ENCODE assay signal across 14 mouse cellular contexts in the genomic region with DNA sequence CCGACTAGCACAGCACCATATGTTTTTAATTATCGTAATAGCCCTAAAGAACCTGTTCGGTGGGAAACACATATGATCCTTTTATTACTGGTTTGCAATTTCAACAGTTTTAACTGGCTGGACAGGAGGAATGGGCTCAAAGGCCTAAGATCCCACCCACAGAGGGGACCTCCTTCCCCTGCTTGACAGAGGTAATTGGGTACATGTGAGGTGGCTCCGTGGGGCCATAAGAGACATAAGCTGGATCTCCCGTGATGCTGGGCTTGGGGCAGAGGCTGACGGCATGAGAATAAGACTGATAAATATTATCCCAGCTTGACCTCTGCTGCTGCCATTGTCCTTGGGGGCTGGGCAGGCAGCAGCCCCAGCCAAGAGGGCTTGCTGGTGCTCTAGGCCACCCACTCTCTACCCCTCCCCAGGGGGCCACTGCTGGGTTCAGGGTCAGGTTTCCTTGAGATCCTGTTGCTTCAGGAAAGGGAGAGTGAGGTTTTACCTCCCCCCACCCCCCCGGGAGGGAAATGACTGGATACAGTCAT.
DNase-seq lines count a peak whose midpoint lies in the region; ATAC-seq and TF ChIP-seq lines count a peak whose summit lies in the region.
"Had no signal": no experiment of that assay in that cellular context is flagged by ENCODE, and none has a peak within 500 bp of the region (broad histone marks: within the 10 kb centered on the region; RNA-seq: fewer than 3 reads in every experiment).

No protein-coding gene starts in this region.

- H3K36me3 ChIP-seq in forebrain, embryonic 10.5 days (replicated peaks), result no peaks in the 10 kb centered on the region
- H3K36me3 ChIP-seq in forebrain, embryonic 15.5 days, result no peaks in the 10 kb centered on the region
- H3K36me3 ChIP-seq in embryonic facial prominence, embryonic 13.5 days, result no peaks in the 10 kb centered on the region
- no peaks in the 10 kb centered on the region for H3K36me3 ChIP-seq in limb, embryonic 15.5 days
- H3K36me3 ChIP-seq: midbrain, embryonic 15.5 days had no signal

- no peak for TF ChIP-seq POLR2A in cerebellum, adult 2 months (IDR thresholded peaks at IDR 0.05; ENCODE audit: borderline replicate concordance, insufficient read depth, low read length)

- 56% methylated on average over 7 of the region's 7 CpGs for WGBS in forebrain, embryonic 10.5 days
- WGBS in forebrain, embryonic 15.5 days, result 60% methylated on average over 7 of the region's 7 CpGs
- 9% methylated on average over 7 of the region's 7 CpGs for WGBS in embryonic facial prominence, embryonic 13.5 days
- 12% methylated on average over 7 of the region's 7 CpGs for WGBS in limb, embryonic 15.5 days
- WGBS in cerebellum, adult 2 months, result 75% methylated on average over 7 of the region's 7 CpGs

- no peaks in the 10 kb centered on the region for H3K9me3 ChIP-seq in forebrain, embryonic 10.5 days
- no peaks in the 10 kb centered on the region for H3K9me3 ChIP-seq in forebrain, embryonic 15.5 days
- no peaks in the 10 kb centered on the region for H3K9me3 ChIP-seq in embryonic facial prominence, embryonic 13.5 days
- H3K9me3 ChIP-seq in limb, embryonic 15.5 days, result no peaks in the 10 kb centered on the region
- H3K9me3 ChIP-seq: midbrain, embryonic 15.5 days had no signal

- H3K27ac ChIP-seq in forebrain, embryonic 10.5 days, result peak overlapping the region; percentile 59
- no peak overlapping the region for H3K27ac ChIP-seq in forebrain, embryonic 15.5 days (replicated peaks)
- H3K27ac ChIP-seq in embryonic facial prominence, embryonic 13.5 days, result no peak overlapping the region
- H3K27ac ChIP-seq in limb, embryonic 15.5 days, result no peak overlapping the region
- no peak overlapping the region for H3K27ac ChIP-seq in cerebellum, adult 2 months (ENCODE audit: insufficient read depth, low read length)
- H3K27ac ChIP-seq: midbrain, embryonic 15.5 days had no signal

- H3K27me3 ChIP-seq in forebrain, embryonic 10.5 days (ENCODE audit: poor library complexity, severe bottlenecking), result no peaks in the 10 kb centered on the region
- no peaks in the 10 kb centered on the region for H3K27me3 ChIP-seq in forebrain, embryonic 15.5 days
- peaks cover 43% of the 10 kb centered on the region for H3K27me3 ChIP-seq in embryonic facial prominence, embryonic 13.5 days
- H3K27me3 ChIP-seq in limb, embryonic 15.5 days, result 0 out of 2 replicates have a peak, but pooled peaks cover 33% of the 10 kb centered on the region
- no peaks in the 10 kb centered on the region for H3K27me3 ChIP-seq in cerebellum, adult 2 months (ENCODE audit: control insufficient read depth, insufficient read depth, low read length)
- H3K27me3 ChIP-seq: midbrain, embryonic 15.5 days had no signal

- peaks cover 43% of the 10 kb centered on the region for H3K4me1 ChIP-seq in forebrain, embryonic 10.5 days
- no peaks in the 10 kb centered on the region for H3K4me1 ChIP-seq in forebrain, embryonic 15.5 days
- H3K4me1 ChIP-seq in embryonic facial prominence, embryonic 13.5 days, result peaks cover 17% of the 10 kb centered on the region
- peaks cover 9% of the 10 kb centered on the region for H3K4me1 ChIP-seq in limb, embryonic 15.5 days
- no peaks in the 10 kb centered on the region for H3K4me1 ChIP-seq in cerebellum, adult 2 months (ENCODE audit: control insufficient read depth, insufficient read depth, low read length)
- H3K4me1 ChIP-seq: midbrain, embryonic 15.5 days had no signal

- H3K4me2 ChIP-seq in forebrain, embryonic 15.5 days (replicated peaks), result no peak overlapping the region
- peak overlapping the region; percentile 39 for H3K4me2 ChIP-seq in embryonic facial prominence, embryonic 13.5 days
- 0 out of 2 replicates have a peak overlapping the region, but pooled peaks have one; percentile 5 for H3K4me2 ChIP-seq in limb, embryonic 15.5 days
- H3K4me2 ChIP-seq: midbrain, embryonic 15.5 days had no signal

- H3K9ac ChIP-seq in forebrain, embryonic 15.5 days (replicated peaks), result no peak overlapping the region
- no peak overlapping the region for H3K9ac ChIP-seq in embryonic facial prominence, embryonic 13.5 days
- no peak overlapping the region for H3K9ac ChIP-seq in limb, embryonic 15.5 days
- H3K9ac ChIP-seq: liver, postnatal 0 days; midbrain, embryonic 15.5 days had no signal

- H3K4me3 ChIP-seq in forebrain, embryonic 10.5 days, result no peak overlapping the region
- H3K4me3 ChIP-seq in forebrain, embryonic 15.5 days, result no peak overlapping the region
- no peak overlapping the region for H3K4me3 ChIP-seq in embryonic facial prominence, embryonic 13.5 days
- H3K4me3 ChIP-seq in limb, embryonic 15.5 days, result no peak overlapping the region
- H3K4me3 ChIP-seq in cerebellum, adult 2 months (replicated peaks; ENCODE audit: insufficient read depth, low read depth, low read length), result no peak overlapping the region
- H3K4me3 ChIP-seq: midbrain, embryonic 15.5 days had no signal

- peak; percentile 30 for DNase-seq in forebrain, embryonic 10.5 days (ENCODE audit: extremely low spot score, low spot score)
- peak; percentile 51 for DNase-seq in ZHBTc4 (ENCODE audit: low read depth, low spot score)
- DNase-seq in cerebellum, adult 2 months, result no peak
- no peak for DNase-seq in right cerebral cortex, adult 2 months (ENCODE audit: low spot score in 2 of 2)
- DNase-seq in urinary bladder, postnatal 36 days (ENCODE audit: low spot score in 2 of 2), result no peak
- DNase-seq: adrenal gland, adult 8-10 months; cerebellum, postnatal 10 days; kidney, adult 9 months; liver, postnatal 0 days; lung, postnatal 4 days had no signal

- TF ChIP-seq CTCF in cerebellum, adult 2 months (IDR thresholded peaks at IDR 0.05; ENCODE audit: borderline replicate concordance, insufficient read depth, low read depth, low read length), result no peak

- no peak for ATAC-seq in forebrain, embryonic 15.5 days (replicated peaks)
- no peak for ATAC-seq in embryonic facial prominence, embryonic 13.5 days (ENCODE audit: insufficient number of reproducible peaks, insufficient read depth, low FRiP score, low TSS enrichment, low read depth)
- ATAC-seq in limb, embryonic 15.5 days (ENCODE audit: insufficient number of reproducible peaks, low FRiP score, low TSS enrichment, low read depth), result peak; percentile 21; the same call in 1 of the 2 replicates
- ATAC-seq: liver, postnatal 0 days; midbrain, embryonic 15.5 days had no signal

Comparison
In these comparisons a context has a peak if more than half of its experiments do, and no peak if none do; other contexts are left out.
1. DNase-seq: peak in forebrain, embryonic 10.5 days (single experiment) and ZHBTc4 (single experiment); none in cerebellum, adult 2 months (0 of 2), right cerebral cortex, adult 2 months (0 of 2) and urinary bladder, postnatal 36 days (0 of 2).